Mouse (Mus musculus): ENCODE data around the gene Flt4.

DNA sequence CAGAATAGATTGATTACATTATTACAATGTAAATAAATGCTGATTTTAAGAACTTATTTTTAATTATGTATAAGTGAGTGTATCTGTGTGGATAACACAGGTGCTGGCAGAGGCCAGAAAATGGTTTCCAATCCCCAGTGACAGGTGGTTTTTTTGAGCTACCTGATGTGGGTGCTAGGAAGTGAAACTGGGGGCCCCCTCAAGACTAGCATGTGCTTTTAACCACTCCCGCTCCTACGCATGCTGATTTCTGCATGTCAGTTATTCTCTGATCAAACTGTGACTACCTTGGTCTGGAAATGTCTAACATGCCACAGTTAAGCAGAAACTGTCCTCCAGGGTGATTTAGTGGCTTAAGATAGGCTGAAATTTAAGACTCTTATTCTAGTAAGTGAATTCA, 87.4 kb downstream of the Flt4 start:
- no peak for TF ChIP-seq CTCF (conservative IDR thresholded peaks at IDR 0.05; ENCODE audit: insufficient read depth, insufficient read length, low read depth, low read length)
- no peak for TF ChIP-seq POLR2A (IDR thresholded peaks at IDR 0.05; ENCODE audit: low read depth, low read length)
